Mouse (Mus musculus): ENCODE data around the gene Ufd1. TPM values are rescaled to one million over a fixed set of nuclear protein-coding genes. Genes with fewer than 3 reads are reported as not detected.

Gene Ufd1
- 37.3 and 41.9 TPM in 2 replicates for total RNA-seq (2012; rRNA removed)
- polyA plus RNA-seq (2012; ENCODE audit: insufficient read depth in 1 of 2, insufficient read length in 2 of 2, low read depth in 1 of 2, low replicate concordance in 2 of 2, missing spikeins in 1 of 2), result 10 to 100 TPM in 1 of 2 experiments, not detected in 1; 67.8 TPM

DNA sequence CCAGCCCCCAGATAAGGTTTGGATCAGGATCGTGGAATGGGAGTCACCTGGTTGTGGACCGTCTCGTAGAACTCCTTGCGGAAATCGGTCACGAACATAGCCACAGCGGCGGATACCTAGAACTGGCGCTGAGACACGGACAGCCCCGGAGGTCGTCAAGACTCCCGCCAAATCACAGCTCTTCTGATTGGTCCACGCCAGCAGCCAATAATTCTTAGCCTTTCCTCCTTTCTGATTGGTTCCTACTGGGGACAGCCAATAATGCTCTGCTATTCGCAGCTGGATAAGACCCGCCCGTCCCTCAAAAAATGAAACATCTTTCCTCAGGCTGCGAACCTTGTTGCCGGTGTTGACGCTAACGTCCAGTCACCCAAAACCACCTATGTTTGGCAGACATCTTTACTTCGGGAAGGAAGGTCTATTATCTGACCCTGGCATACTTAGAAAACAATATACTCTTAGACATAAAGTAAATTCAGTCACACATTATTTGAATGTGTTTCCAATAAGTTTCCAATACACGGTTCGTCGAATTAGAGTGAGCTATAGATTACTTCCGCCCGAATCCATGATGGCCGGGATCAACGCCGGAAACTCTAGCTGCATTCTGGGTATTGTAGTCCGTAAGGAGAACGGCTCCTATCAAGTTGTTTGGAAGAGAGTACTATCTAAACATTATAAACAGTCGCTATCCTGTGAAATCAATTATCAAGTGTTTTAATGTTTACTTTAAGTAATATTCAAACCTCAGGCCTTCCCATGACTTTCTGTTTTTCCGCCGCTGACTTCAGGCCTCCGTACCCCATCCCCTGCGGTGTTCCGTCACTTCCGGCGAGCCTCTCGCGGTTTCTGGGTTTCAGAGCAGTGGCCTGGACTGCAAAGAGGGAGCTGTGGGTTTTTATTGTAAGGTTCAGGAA lies at the start of gene Ufd1, which contains the start of gene Cdc45:
Gene Ufd1 (plus strand): TSS at position 312 of the 917 bp plus-strand sequence.
Gene Cdc45 (minus strand): TSS at position 520 of the 917 bp plus-strand sequence.
- H3K27me3 ChIP-seq (ENCODE audit: control insufficient read depth in 1 of 2, insufficient read depth in 2 of 2, low read length in 2 of 2), result no peaks in the 10 kb centered on the region
- peak within 1 kb of the TSS; percentile 91 for H3K27ac ChIP-seq (ENCODE audit: control insufficient read depth, low read depth, low read length)
- DNase-seq (ENCODE audit: low read depth, low spot score), result peak; percentile 98
- peaks cover 30% of the 10 kb centered on the region for H3K79me2 ChIP-seq (ENCODE audit: control insufficient read depth, insufficient read depth, low read length, poor library complexity)
- H3K4me1 ChIP-seq (ENCODE audit: control insufficient read depth in 1 of 2, insufficient read depth in 2 of 2, low read length in 2 of 2), result peaks cover 0 to 3% of the 10 kb centered on the region in 2 experiments; a peak in 2 of 4 replicates
- peak within 1 kb of the TSS; percentile 96 for H3K9ac ChIP-seq (ENCODE audit: control insufficient read depth, low read depth, low read length, poor library complexity, severe bottlenecking)
- H3K4me3 ChIP-seq (ENCODE audit: control insufficient read depth in 1 of 2, insufficient read depth in 1 of 2, low read depth in 2 of 2, low read length in 2 of 2), result peak within 1 kb of the TSS; percentile 80 to 99
- H3K36me3 ChIP-seq (ENCODE audit: control insufficient read depth in 1 of 2, insufficient read depth in 2 of 2, low read length in 2 of 2), result peaks cover 5% of the 10 kb centered on the region in 2 experiments
- no peaks in the 10 kb centered on the region for H3K9me3 ChIP-seq (replicated peaks; ENCODE audit: insufficient read depth, low read length)
- 0 out of 2 replicates have a peak, but pooled peaks have one; percentile 87 for TF ChIP-seq POLR2AphosphoS5 (IDR thresholded peaks at IDR 0.05; ENCODE audit: borderline replicate concordance, low read depth, low read length)
- TF ChIP-seq TAL1 (IDR thresholded peaks at IDR 0.05; ENCODE audit: low read length), result no peak
- no peak; the same call in 1 of the 2 replicates for TF ChIP-seq GATA1 (IDR thresholded peaks at IDR 0.05; ENCODE audit: low read depth, low read length)
- TF ChIP-seq ZNF384 (IDR thresholded peaks at IDR 0.05; ENCODE audit: low read depth, low read length), result no peak
- peak; percentile 67 for TF ChIP-seq MXI1 (IDR thresholded peaks at IDR 0.05; ENCODE audit: low read depth, low read length)
- TF ChIP-seq POLR2A (IDR thresholded peaks at IDR 0.05; ENCODE audit: control insufficient read depth in 1 of 2, insufficient read depth in 1 of 2, low read depth in 1 of 2, low read length in 2 of 2, poor library complexity in 1 of 2), result peak; percentile 81 to 96
- peak; percentile 98 for TF ChIP-seq KAT2A (conservative IDR thresholded peaks at IDR 0.05; ENCODE audit: low read depth, low read length)
- TF ChIP-seq RCOR1 (IDR thresholded peaks at IDR 0.05; ENCODE audit: low read depth, low read length), result peak; percentile 49
- peak; percentile 21 for TF ChIP-seq MAX (IDR thresholded peaks at IDR 0.05; ENCODE audit: low read length)
- no peak for TF ChIP-seq CTCF (IDR thresholded peaks at IDR 0.05 in 2 of 3, conservative IDR thresholded peaks at IDR 0.05 in 1 of 3; ENCODE audit: control insufficient read depth in 1 of 3, insufficient read depth in 1 of 3, low read depth in 2 of 3, low read length in 3 of 3, poor library complexity in 1 of 3, severe bottlenecking in 1 of 3)
- TF ChIP-seq SIN3A (IDR thresholded peaks at IDR 0.05; ENCODE audit: low read length), result peak; percentile 95
- no peak for TF ChIP-seq ZKSCAN1 (IDR thresholded peaks at IDR 0.05; ENCODE audit: low read depth, low read length)
- TF ChIP-seq HCFC1 (IDR thresholded peaks at IDR 0.05; ENCODE audit: low read depth, low read length), result peak; percentile 96
- TF ChIP-seq POLR2AphosphoS2 (IDR thresholded peaks at IDR 0.05; ENCODE audit: low read length), result peak; percentile 41; the same call in 1 of the 2 replicates
- TF ChIP-seq E2F4 (IDR thresholded peaks at IDR 0.05; ENCODE audit: borderline replicate concordance, low read depth, low read length), result peak; percentile 83
- 0 out of 2 replicates have a peak, but pooled peaks have one; percentile 34 for TF ChIP-seq MYC (IDR thresholded peaks at IDR 0.05; ENCODE audit: low read depth, low read length)
- no peak for TF ChIP-seq ZC3H11A (IDR thresholded peaks at IDR 0.05; ENCODE audit: low read depth, low read length)
- TF ChIP-seq EP300 (IDR thresholded peaks at IDR 0.05; ENCODE audit: low read depth in 1 of 2, low read length in 2 of 2), result no peak
- TF ChIP-seq JUND (IDR thresholded peaks at IDR 0.05; ENCODE audit: low read depth, low read length), result no peak
- no peak for TF ChIP-seq TCF12 (IDR thresholded peaks at IDR 0.05; ENCODE audit: low read depth, low read length)
- TF ChIP-seq MAFK (IDR thresholded peaks at IDR 0.05; ENCODE audit: borderline replicate concordance, low read depth, low read length), result no peak
- no peak for TF ChIP-seq BHLHE40 (IDR thresholded peaks at IDR 0.05; ENCODE audit: borderline replicate concordance, low read depth, low read length)
- peak; percentile 49; the same call in 1 of the 2 replicates for TF ChIP-seq NRF1 (IDR thresholded peaks at IDR 0.05; ENCODE audit: insufficient read depth, low read depth, low read length, poor library complexity, severe bottlenecking)
- no peak for TF ChIP-seq MEF2A (IDR thresholded peaks at IDR 0.05; ENCODE audit: extremely low read depth, insufficient replicate concordance, low read depth, low read length, poor library complexity, severe bottlenecking)
- peak; percentile 81 for TF ChIP-seq ZMIZ1 (IDR thresholded peaks at IDR 0.05; ENCODE audit: low read depth, low read length)
- TF ChIP-seq MAZ (IDR thresholded peaks at IDR 0.05; ENCODE audit: low read depth, low read length), result peak; percentile 71
- TF ChIP-seq UBTF (IDR thresholded peaks at IDR 0.05; ENCODE audit: borderline replicate concordance, insufficient read depth, low read depth, low read length), result no peak
- peak; percentile 95 for TF ChIP-seq CHD2 (IDR thresholded peaks at IDR 0.05; ENCODE audit: low read length)
- no peak for TF ChIP-seq USF1 (IDR thresholded peaks at IDR 0.05; ENCODE audit: low read depth, low read length)
- peak; percentile 98 for TF ChIP-seq ELF1 (IDR thresholded peaks at IDR 0.05; ENCODE audit: low read depth, low read length)
- TF ChIP-seq NELFE (IDR thresholded peaks at IDR 0.05; ENCODE audit: low read depth, low read length), result peak; percentile 86
- TF ChIP-seq CHD1 (IDR thresholded peaks at IDR 0.05; ENCODE audit: low read depth, low read length), result no peak
- peak; percentile 39; the same call in 1 of the 2 replicates for TF ChIP-seq ETS1 (IDR thresholded peaks at IDR 0.05; ENCODE audit: low read depth, low read length)
- no peak for TF ChIP-seq USF2 (IDR thresholded peaks at IDR 0.05; ENCODE audit: borderline replicate concordance in 1 of 2, insufficient read depth in 1 of 2, low read depth in 1 of 2, low read length in 2 of 2)

Data from MEL (cell line).